Mouse (Mus musculus) C2C12 (cell line): ENCODE measurements around the gene Trp53tg5.

Experiments used
- CTCF ChIP-seq: IDR thresholded peaks from one replicate; pipeline ENCODE4 v1.5.1; 2011; ENCODE audit not compliant: control insufficient read depth, insufficient read depth, insufficient read length
- MAX ChIP-seq: IDR thresholded peaks from one replicate; pipeline ENCODE4 v1.6.1; 2011; ENCODE audit warnings: mild to moderate bottlenecking, control low read depth
- MYOD1 ChIP-seq: IDR thresholded peaks from one replicate; pipeline ENCODE4 v1.6.1; 2011; ENCODE audit warnings: low read depth; ENCODE audit not compliant: control insufficient read depth, insufficient read length

DNA sequence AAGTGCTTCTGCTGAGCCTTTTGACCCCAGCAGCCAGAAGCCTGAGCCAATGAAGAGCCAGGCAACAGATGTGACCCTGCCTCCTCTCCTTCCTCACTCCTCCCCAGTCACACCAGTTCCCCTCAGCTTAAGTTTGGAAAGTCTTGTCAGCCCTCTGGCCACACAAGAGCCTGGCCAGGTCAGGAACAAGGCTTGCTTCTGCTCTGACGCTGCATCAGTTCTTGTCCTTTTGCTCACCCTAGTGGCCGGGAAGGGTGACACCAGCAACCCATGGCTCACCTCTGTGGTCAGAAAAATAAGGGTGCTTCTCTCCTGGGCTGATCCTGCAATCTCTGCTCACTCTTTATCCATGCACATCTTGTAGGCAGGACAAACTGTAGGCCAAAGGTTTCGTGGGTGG lies 47.3 kb upstream of the Trp53tg5 start:
- peak; percentile 58 for TF ChIP-seq CTCF
- no peak for TF ChIP-seq MYOD1
- no peak for TF ChIP-seq MAX
